In the genomic region with DNA sequence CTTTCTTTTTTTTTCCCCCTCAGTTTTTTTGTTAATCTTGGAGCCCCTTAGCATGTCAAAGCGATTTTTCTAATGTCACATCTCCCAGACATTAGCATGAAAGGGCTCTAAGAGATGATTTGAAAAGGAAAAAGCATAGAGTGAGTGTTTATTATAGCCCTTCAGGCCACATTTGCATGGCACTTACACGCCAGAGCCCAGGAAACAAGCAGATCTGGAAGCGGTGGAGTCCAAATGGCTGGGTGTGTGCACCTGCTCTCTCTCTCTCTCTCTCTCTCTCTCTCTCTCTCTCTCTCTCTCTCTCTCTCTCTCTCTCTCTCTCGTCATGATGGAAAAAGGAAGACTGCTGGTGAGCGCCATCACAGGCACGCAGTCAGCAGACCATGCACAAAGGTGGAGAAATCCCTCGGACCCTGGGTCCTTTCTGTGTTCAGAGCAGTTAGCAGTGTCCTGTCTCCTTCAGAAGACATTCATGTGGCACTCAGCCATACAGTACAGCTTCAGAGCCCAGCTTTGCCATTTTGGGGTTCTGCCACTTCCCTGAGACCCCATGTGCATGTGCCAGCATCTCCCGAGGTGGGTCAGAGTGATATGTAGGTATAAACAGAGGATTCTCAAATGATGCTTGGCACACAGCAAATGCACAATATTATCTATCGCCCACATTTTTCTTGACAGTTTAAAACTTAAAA, we compare ENCODE assay signal across 14 mouse cellular contexts.
DNase-seq lines count a peak whose midpoint lies in the region; ATAC-seq lines count a peak whose summit lies in the region.
"Had no signal": no experiment of that assay in that cellular context is flagged by ENCODE, and none has a peak within 500 bp of the region (broad histone marks: within the 10 kb centered on the region; RNA-seq: fewer than 3 reads in every experiment).

No protein-coding gene starts in this region.

- no peaks in the 10 kb centered on the region for H3K9me3 ChIP-seq in midbrain, embryonic 13.5 days
- H3K9me3 ChIP-seq in midbrain, embryonic 11.5 days (ENCODE audit: control insufficient read depth, low read length), result no peaks in the 10 kb centered on the region
- no peaks in the 10 kb centered on the region for H3K9me3 ChIP-seq in hindbrain, embryonic 15.5 days
- H3K9me3 ChIP-seq: heart, embryonic 13.5 days; neural tube, embryonic 12.5 days had no signal

- peak overlapping the region; percentile 70 for H3K27ac ChIP-seq in midbrain, embryonic 13.5 days
- H3K27ac ChIP-seq in midbrain, embryonic 11.5 days (ENCODE audit: low read depth, low read length), result no peak overlapping the region
- peak overlapping the region; percentile 73 for H3K27ac ChIP-seq in hindbrain, embryonic 15.5 days (replicated peaks)
- H3K27ac ChIP-seq: heart, embryonic 13.5 days; liver, embryonic 14.5 days; neural tube, embryonic 12.5 days had no signal

- H3K36me3 ChIP-seq in midbrain, embryonic 13.5 days, result no peaks in the 10 kb centered on the region
- H3K36me3 ChIP-seq in midbrain, embryonic 11.5 days (ENCODE audit: control insufficient read depth, insufficient read depth, low read length), result no peaks in the 10 kb centered on the region
- no peaks in the 10 kb centered on the region for H3K36me3 ChIP-seq in hindbrain, embryonic 15.5 days
- H3K36me3 ChIP-seq: heart, embryonic 13.5 days; neural tube, embryonic 12.5 days had no signal

- peaks cover 21% of the 10 kb centered on the region for H3K27me3 ChIP-seq in midbrain, embryonic 13.5 days
- peaks cover 14% of the 10 kb centered on the region for H3K27me3 ChIP-seq in midbrain, embryonic 11.5 days (ENCODE audit: control insufficient read depth, insufficient read depth, low read length)
- H3K27me3 ChIP-seq in hindbrain, embryonic 15.5 days, result peaks cover 21% of the 10 kb centered on the region

- DNase-seq in cerebellum, adult 11-12 months, result peak; percentile 25
- no peak for DNase-seq in midbrain, embryonic 11.5 days (ENCODE audit: low spot score, missing footprints)
- no peak for DNase-seq in urinary bladder, postnatal 4 days (ENCODE audit: low spot score in 2 of 2)
- DNase-seq in layer of hippocampus, postnatal 25 days (ENCODE audit: extremely low spot score in 1 of 2, low spot score in 1 of 2), result no peak
- DNase-seq: embryo, embryonic 11 days; kidney, adult 18-20 months; thymus, adult 2 months had no signal

- H3K4me1 ChIP-seq in midbrain, embryonic 13.5 days (replicated peaks), result peaks cover 52% of the 10 kb centered on the region
- H3K4me1 ChIP-seq in midbrain, embryonic 11.5 days (ENCODE audit: control insufficient read depth, insufficient read depth, low read length), result peaks cover 15% of the 10 kb centered on the region
- H3K4me1 ChIP-seq in hindbrain, embryonic 15.5 days (replicated peaks), result peaks cover 48% of the 10 kb centered on the region

- no peak for ATAC-seq in cerebellum, adult (ENCODE audit: insufficient number of reproducible peaks, low FRiP score, low TSS enrichment)
- ATAC-seq in midbrain, embryonic 13.5 days, result peak; percentile 21; the same call in 1 of the 2 replicates
- ATAC-seq in midbrain, embryonic 11.5 days (ENCODE audit: low FRiP score), result no peak
- no peak for ATAC-seq in hindbrain, embryonic 15.5 days (ENCODE audit: low FRiP score, low read depth)
- ATAC-seq in megakaryocyte, adult 5-6 weeks (ENCODE audit: poor library complexity, severe bottlenecking), result no peak

- no peak overlapping the region for H3K4me3 ChIP-seq in midbrain, embryonic 13.5 days (replicated peaks)
- H3K4me3 ChIP-seq in midbrain, embryonic 11.5 days (ENCODE audit: low read depth, low read length), result no peak overlapping the region
- no peak overlapping the region for H3K4me3 ChIP-seq in hindbrain, embryonic 15.5 days
- H3K4me3 ChIP-seq: heart, embryonic 13.5 days; neural tube, embryonic 12.5 days had no signal

- H3K9ac ChIP-seq in midbrain, embryonic 13.5 days (replicated peaks), result no peak overlapping the region
- no peak overlapping the region for H3K9ac ChIP-seq in midbrain, embryonic 11.5 days (ENCODE audit: low read length)
- no peak overlapping the region for H3K9ac ChIP-seq in hindbrain, embryonic 15.5 days
- H3K9ac ChIP-seq: heart, embryonic 13.5 days; liver, embryonic 14.5 days; neural tube, embryonic 12.5 days had no signal

- 60% methylated on average over 8 of the region's 9 CpGs for WGBS in midbrain, embryonic 13.5 days
- 86% methylated on average over 8 of the region's 9 CpGs for WGBS in midbrain, embryonic 11.5 days
- WGBS in hindbrain, embryonic 15.5 days, result 48% methylated on average over 9 of the region's 9 CpGs

- no peak overlapping the region for H3K4me2 ChIP-seq in midbrain, embryonic 13.5 days (replicated peaks)
- H3K4me2 ChIP-seq in midbrain, embryonic 11.5 days, result no peak overlapping the region
- H3K4me2 ChIP-seq in hindbrain, embryonic 15.5 days, result no peak overlapping the region
- H3K4me2 ChIP-seq: heart, embryonic 13.5 days; neural tube, embryonic 12.5 days had no signal
